Mouse (Mus musculus) bone marrow, adult 2 months (tissue): Measurements from ENCODE around the gene Actr2.

Experiments used
- CTCF ChIP-seq: fragments of 200-500 bp; IDR thresholded peaks from 2 replicates; pipeline ENCODE4 v1.5.1; 2011; ENCODE audit warnings: low read length, control low read depth; ENCODE audit not compliant: control insufficient read depth, insufficient read depth
- POLR2A ChIP-seq: fragments of 200-500 bp; IDR thresholded peaks from 2 replicates; pipeline ENCODE4 v1.6.1; 2011; ENCODE audit warnings: low read depth, mild to moderate bottlenecking, control low read depth, low read length, borderline replicate concordance; ENCODE audit not compliant: control insufficient read depth

- TF ChIP-seq CTCF = no peak
- TF ChIP-seq POLR2A = no peak
These were observed 37.2 kb upstream of the Actr2 start for GRCm38 (mm10) chr11:20149936-20150335.
